Mouse (Mus musculus): ENCODE measurements around the gene Gm49425.

Gene Gm49425

GRCm38 (mm10) chr15:101491431-101491830 is 25.6 kb downstream of the Gm49425 start, which contains the start of gene Krt83:
Krt83 (minus strand) TSS chr15:101491512.
- no peak for DNase-seq (ENCODE audit: low spot score)

GRCm38 (mm10) chr15:101485911-101486635 is 31.0 kb downstream of the Gm49425 start:
- DNase-seq (ENCODE audit: low spot score) = no peak

GRCm38 (mm10) chr15:101484939-101485338 is 32.1 kb downstream of the Gm49425 start:
- DNase-seq (ENCODE audit: low spot score) = no peak

GRCm38 (mm10) chr15:101483646-101484045 is 33.4 kb downstream of the Gm49425 start:
- no peak for DNase-seq (ENCODE audit: low spot score)

- DNase-seq (ENCODE audit: low spot score) = no peak
Observed at GRCm38 (mm10) chr15:101482056-101482455, 35.0 kb downstream of the Gm49425 start.

GRCm38 (mm10) chr15:101479666-101480060 is 37.4 kb downstream of the Gm49425 start:
- DNase-seq (ENCODE audit: low spot score) = no peak

GRCm38 (mm10) chr15:101479007-101479665 is 37.9 kb downstream of the Gm49425 start:
- DNase-seq (ENCODE audit: low spot score) = peak; percentile 60

GRCm38 (mm10) chr15:101472952-101473528 is 44.0 kb downstream of the Gm49425 start, which contains the start of gene Krt86:
Krt86 (plus strand) TSS chr15:101473478.
- DNase-seq (ENCODE audit: low spot score) = peak; percentile 45

- no peak for DNase-seq (ENCODE audit: low spot score)
Observed at GRCm38 (mm10) chr15:101469093-101469492, 48.0 kb downstream of the Gm49425 start.
